Mouse (Mus musculus): Measurements from ENCODE around the gene Bcor. TPM values are rescaled to one million over a fixed set of nuclear protein-coding genes. Genes with fewer than 3 reads are reported as not detected.

Bcor gene
- polyA plus RNA-seq, 1 experiment from 2014 or later: 20.2 TPM

GRCm38 (mm10) chrX:12124571-12124970, 35.6 kb downstream of the Bcor start:
- ATAC-seq (replicated peaks; ENCODE audit: insufficient number of reproducible peaks, low FRiP score, low TSS enrichment): no peak
- Histone ChIP-seq H3K9me3 (replicated peaks; ENCODE audit: control insufficient read depth, low read length) (no peaks in the 10 kb centered on the region), H3K4me1 (ENCODE audit: control insufficient read depth, insufficient read depth, low read length) (peaks cover 29% of the 10 kb centered on the region), H3K9ac (ENCODE audit: low read depth, low read length) (no peak overlapping the region; the same call in 1 of the 2 replicates), H3K36me3 (ENCODE audit: control insufficient read depth, insufficient read depth, low read length) (no peaks in the 10 kb centered on the region), H3K27ac (ENCODE audit: low read depth, low read length) (no peak overlapping the region), H3K4me3 (ENCODE audit: low read depth, low read length) (no peak overlapping the region), H3K4me2 (no peak overlapping the region), H3K27me3 (ENCODE audit: control insufficient read depth, insufficient read depth, low read length) (peaks cover 49% of the 10 kb centered on the region)
- 27% methylated on average over 3 of the region's 3 CpGs for WGBS (ENCODE audit: insufficient replicate concordance)

- H3K4me2 ChIP-seq: peak overlapping the region; percentile 38
- ATAC-seq (replicated peaks; ENCODE audit: insufficient number of reproducible peaks, low FRiP score, low TSS enrichment): no peak
- H3K4me1 ChIP-seq (ENCODE audit: control insufficient read depth, insufficient read depth, low read length): peaks cover 20% of the 10 kb centered on the region
- peak overlapping the region; percentile 54; the same call in 1 of the 2 replicates for H3K9ac ChIP-seq (ENCODE audit: low read depth, low read length)
- H3K27ac ChIP-seq (ENCODE audit: low read depth, low read length): peak overlapping the region; percentile 82
- WGBS (ENCODE audit: insufficient replicate concordance): 9% methylated on average over 6 of the region's 6 CpGs
- no peak overlapping the region for H3K4me3 ChIP-seq (ENCODE audit: low read depth, low read length)
- H3K36me3 ChIP-seq (ENCODE audit: control insufficient read depth, insufficient read depth, low read length): no peaks in the 10 kb centered on the region
- H3K27me3 ChIP-seq (ENCODE audit: control insufficient read depth, insufficient read depth, low read length): peaks cover 40% of the 10 kb centered on the region
- H3K9me3 ChIP-seq (replicated peaks; ENCODE audit: control insufficient read depth, low read length): no peaks in the 10 kb centered on the region
Observed at GRCm38 (mm10) chrX:12123687-12124087, 36.5 kb downstream of the Bcor start.

DNA sequence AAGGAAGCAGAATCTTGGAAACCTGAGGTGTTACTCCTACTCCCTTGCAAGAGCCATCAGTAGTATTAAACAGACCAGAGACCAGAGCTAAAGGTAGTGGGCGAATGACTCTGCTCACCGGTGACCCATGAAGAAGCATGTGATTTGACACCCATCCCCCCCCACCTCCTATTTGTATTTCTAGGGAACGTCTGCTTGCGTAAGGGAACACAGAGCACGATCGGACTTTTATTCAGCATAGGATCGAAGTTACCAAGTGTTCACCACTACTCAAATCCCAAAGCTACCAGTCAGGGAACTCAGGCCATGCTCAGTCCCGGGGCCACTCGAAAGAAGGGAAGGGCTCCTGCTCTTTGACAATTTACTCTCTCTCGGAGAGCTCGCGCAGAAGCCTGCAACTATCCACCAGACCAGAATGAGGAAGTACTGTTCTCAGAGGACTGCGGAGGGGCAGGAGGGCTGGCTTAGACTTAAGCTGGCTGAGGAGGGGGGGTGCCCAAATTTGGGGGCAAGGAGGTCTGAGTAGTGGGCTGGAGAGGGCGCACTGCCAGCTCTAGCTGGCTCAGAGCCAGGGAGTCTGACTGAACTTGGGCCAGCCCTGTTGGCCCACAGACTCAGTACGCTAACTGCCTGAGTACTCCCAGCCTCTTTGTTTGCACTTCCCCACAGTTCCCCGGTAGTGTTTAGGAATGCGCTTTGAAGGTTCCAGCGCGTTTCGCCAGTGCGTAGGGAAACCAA, 37.4 kb downstream of the Bcor start:
- no peak overlapping the region for H3K4me3 ChIP-seq (ENCODE audit: low read depth, low read length)
- WGBS (ENCODE audit: insufficient replicate concordance): 10% methylated on average over 21 of the region's 21 CpGs
- 0 out of 2 replicates have a peak, but pooled peaks have one; percentile 31 for ATAC-seq (replicated peaks; ENCODE audit: insufficient number of reproducible peaks, low FRiP score, low TSS enrichment)
- H3K4me2 ChIP-seq: peak overlapping the region; percentile 59
- no peaks in the 10 kb centered on the region for H3K36me3 ChIP-seq (ENCODE audit: control insufficient read depth, insufficient read depth, low read length)
- peaks cover 31% of the 10 kb centered on the region for H3K27me3 ChIP-seq (ENCODE audit: control insufficient read depth, insufficient read depth, low read length)
- no peak overlapping the region for H3K9ac ChIP-seq (ENCODE audit: low read depth, low read length)
- H3K9me3 ChIP-seq (replicated peaks; ENCODE audit: control insufficient read depth, low read length): no peaks in the 10 kb centered on the region
- H3K4me1 ChIP-seq (ENCODE audit: control insufficient read depth, insufficient read depth, low read length): peaks cover 20% of the 10 kb centered on the region
- H3K27ac ChIP-seq (ENCODE audit: low read depth, low read length): peak overlapping the region; percentile 82

GRCm38 (mm10) chrX:12119476-12119875, 40.7 kb downstream of the Bcor start:
- Histone ChIP-seq H3K9me3 (replicated peaks; ENCODE audit: control insufficient read depth, low read length) (no peaks in the 10 kb centered on the region), H3K4me3 (ENCODE audit: low read depth, low read length) (no peak overlapping the region), H3K4me1 (ENCODE audit: control insufficient read depth, insufficient read depth, low read length) (peaks cover 9% of the 10 kb centered on the region), H3K27me3 (ENCODE audit: control insufficient read depth, insufficient read depth, low read length) (peaks cover 9% of the 10 kb centered on the region), H3K36me3 (ENCODE audit: control insufficient read depth, insufficient read depth, low read length) (no peaks in the 10 kb centered on the region), H3K4me2 (no peak overlapping the region), H3K9ac (ENCODE audit: low read depth, low read length) (no peak overlapping the region), H3K27ac (ENCODE audit: low read depth, low read length) (no peak overlapping the region; the same call in 1 of the 2 replicates)
- WGBS (ENCODE audit: insufficient replicate concordance): 17% methylated on average over 1 of the region's 1 CpGs
- ATAC-seq (replicated peaks; ENCODE audit: insufficient number of reproducible peaks, low FRiP score, low TSS enrichment): 0 out of 2 replicates have a peak, but pooled peaks have one; percentile 48

- Histone ChIP-seq H3K9me3 (replicated peaks; ENCODE audit: control insufficient read depth, low read length) (no peaks in the 10 kb centered on the region), H3K4me1 (ENCODE audit: control insufficient read depth, insufficient read depth, low read length) (peaks cover 5% of the 10 kb centered on the region; the same call in 1 of the 2 replicates), H3K36me3 (ENCODE audit: control insufficient read depth, insufficient read depth, low read length) (no peaks in the 10 kb centered on the region), H3K27me3 (ENCODE audit: control insufficient read depth, insufficient read depth, low read length) (no peaks in the 10 kb centered on the region; the same call in 1 of the 2 replicates), H3K27ac (ENCODE audit: low read depth, low read length) (no peak overlapping the region), H3K9ac (ENCODE audit: low read depth, low read length) (no peak overlapping the region), H3K4me3 (ENCODE audit: low read depth, low read length) (no peak overlapping the region), H3K4me2 (no peak overlapping the region)
- WGBS (ENCODE audit: insufficient replicate concordance): 26% methylated on average over 6 of the region's 7 CpGs
- no peak for ATAC-seq (replicated peaks; ENCODE audit: insufficient number of reproducible peaks, low FRiP score, low TSS enrichment)
Observed at GRCm38 (mm10) chrX:12116128-12116527, 44.0 kb downstream of the Bcor start.

DNA sequence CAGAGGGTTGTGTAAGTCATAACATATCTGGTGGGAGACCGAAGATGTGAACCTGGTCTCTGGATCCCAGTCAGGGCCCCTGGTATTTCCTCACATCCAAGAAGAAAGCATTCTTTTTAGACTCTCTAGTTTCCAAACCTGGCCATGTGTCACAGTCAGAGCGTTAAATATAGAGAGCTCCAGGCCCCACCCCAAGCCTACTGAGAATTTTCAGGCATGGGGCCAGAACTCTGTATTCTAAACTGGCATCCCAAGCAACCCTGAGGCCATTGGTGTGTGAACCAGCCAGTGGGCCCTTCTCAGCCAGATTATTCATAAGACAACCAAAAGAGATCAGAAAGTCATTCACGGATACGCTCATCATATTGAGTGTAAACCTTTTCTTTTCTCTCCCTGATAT, 48.0 kb downstream of the Bcor start:
- no peak overlapping the region for H3K9ac ChIP-seq (ENCODE audit: low read depth, low read length)
- no peaks in the 10 kb centered on the region for H3K36me3 ChIP-seq (ENCODE audit: control insufficient read depth, insufficient read depth, low read length)
- ATAC-seq (replicated peaks; ENCODE audit: insufficient number of reproducible peaks, low FRiP score, low TSS enrichment): no peak
- 0 out of 2 replicates have a peak, but pooled peaks cover 7% of the 10 kb centered on the region for H3K4me1 ChIP-seq (ENCODE audit: control insufficient read depth, insufficient read depth, low read length)
- no peaks in the 10 kb centered on the region; the same call in 1 of the 2 replicates for H3K27me3 ChIP-seq (ENCODE audit: control insufficient read depth, insufficient read depth, low read length)
- no peaks in the 10 kb centered on the region for H3K9me3 ChIP-seq (replicated peaks; ENCODE audit: control insufficient read depth, low read length)
- peak overlapping the region; percentile 50; the same call in 1 of the 2 replicates for H3K27ac ChIP-seq (ENCODE audit: low read depth, low read length)
- H3K4me2 ChIP-seq: no peak overlapping the region
- WGBS (ENCODE audit: insufficient replicate concordance): 68% methylated on average over 4 of the region's 4 CpGs
- no peak overlapping the region for H3K4me3 ChIP-seq (ENCODE audit: low read depth, low read length)

GRCm38 (mm10) chrX:12110518-12110917, 49.6 kb downstream of the Bcor start:
- Histone ChIP-seq H3K4me1 (ENCODE audit: control insufficient read depth, insufficient read depth, low read length) (peaks cover 13% of the 10 kb centered on the region; the same call in 1 of the 2 replicates), H3K27ac (ENCODE audit: low read depth, low read length) (no peak overlapping the region; the same call in 1 of the 2 replicates), H3K4me2 (no peak overlapping the region), H3K36me3 (ENCODE audit: control insufficient read depth, insufficient read depth, low read length) (no peaks in the 10 kb centered on the region), H3K27me3 (ENCODE audit: control insufficient read depth, insufficient read depth, low read length) (no peaks in the 10 kb centered on the region; the same call in 1 of the 2 replicates), H3K4me3 (ENCODE audit: low read depth, low read length) (no peak overlapping the region), H3K9me3 (replicated peaks; ENCODE audit: control insufficient read depth, low read length) (no peaks in the 10 kb centered on the region), H3K9ac (ENCODE audit: low read depth, low read length) (no peak overlapping the region)
- WGBS (ENCODE audit: insufficient replicate concordance): 63% methylated on average over 6 of the region's 6 CpGs
- ATAC-seq (replicated peaks; ENCODE audit: insufficient number of reproducible peaks, low FRiP score, low TSS enrichment): no peak

DNA sequence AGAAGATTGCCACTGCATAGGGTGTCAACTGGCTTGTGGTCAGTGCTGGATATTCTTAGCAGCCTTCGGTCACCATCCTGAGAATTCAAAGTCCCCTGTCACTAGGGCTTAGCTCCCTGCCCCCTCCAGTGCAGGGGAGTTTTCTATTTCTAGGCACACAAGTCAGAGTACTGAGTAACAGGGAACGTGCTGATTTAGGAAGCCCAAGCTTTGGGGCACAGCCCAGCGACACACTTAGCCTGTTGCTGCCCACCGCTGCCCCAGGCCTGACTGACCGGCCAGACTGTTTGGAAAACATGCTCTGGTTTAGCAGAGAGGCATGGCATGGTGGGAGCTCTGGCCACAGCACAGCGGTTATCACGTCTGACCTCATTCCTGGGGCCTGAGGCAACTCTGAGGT, 54.8 kb downstream of the Bcor start:
- Histone ChIP-seq H3K4me1 (ENCODE audit: control insufficient read depth, insufficient read depth, low read length) (peaks cover 6% of the 10 kb centered on the region; the same call in 1 of the 2 replicates), H3K36me3 (ENCODE audit: control insufficient read depth, insufficient read depth, low read length) (no peaks in the 10 kb centered on the region), H3K9ac (ENCODE audit: low read depth, low read length) (peak overlapping the region; percentile 43; the same call in 1 of the 2 replicates), H3K9me3 (replicated peaks; ENCODE audit: control insufficient read depth, low read length) (no peaks in the 10 kb centered on the region), H3K27ac (ENCODE audit: low read depth, low read length) (peak overlapping the region; percentile 86), H3K4me3 (ENCODE audit: low read depth, low read length) (no peak overlapping the region), H3K27me3 (ENCODE audit: control insufficient read depth, insufficient read depth, low read length) (0 out of 2 replicates have a peak, but pooled peaks cover 4% of the 10 kb centered on the region), H3K4me2 (peak overlapping the region; percentile 24; the same call in 1 of the 2 replicates)
- 0 out of 2 replicates have a peak, but pooled peaks have one; percentile 42 for ATAC-seq (replicated peaks; ENCODE audit: insufficient number of reproducible peaks, low FRiP score, low TSS enrichment)
- 43% methylated on average over 7 of the region's 7 CpGs for WGBS (ENCODE audit: insufficient replicate concordance)
